Mouse (Mus musculus) T-helper 17 cell (primary cell): ENCODE measurements at regions not wholly inside any gene's neighbourhood (a gene's known extent, or its start where the extent isn't known, plus 50 kb on each side); places are given as distances from the start of the nearest gene placed in this dataset.

ENCODE experiments used
- in situ Hi-C, 2 experiments: fragments of 300-600 bp; cut with MboI, MseI; formaldehyde crosslinking; loops; 1 replicate in 1 of 2; 2 replicates in 1 of 2; pipeline ENCODE4 v1.15.1; 2025; ENCODE audit warnings: high pct_unique_total_duplicates in 2 of 2

DNA sequence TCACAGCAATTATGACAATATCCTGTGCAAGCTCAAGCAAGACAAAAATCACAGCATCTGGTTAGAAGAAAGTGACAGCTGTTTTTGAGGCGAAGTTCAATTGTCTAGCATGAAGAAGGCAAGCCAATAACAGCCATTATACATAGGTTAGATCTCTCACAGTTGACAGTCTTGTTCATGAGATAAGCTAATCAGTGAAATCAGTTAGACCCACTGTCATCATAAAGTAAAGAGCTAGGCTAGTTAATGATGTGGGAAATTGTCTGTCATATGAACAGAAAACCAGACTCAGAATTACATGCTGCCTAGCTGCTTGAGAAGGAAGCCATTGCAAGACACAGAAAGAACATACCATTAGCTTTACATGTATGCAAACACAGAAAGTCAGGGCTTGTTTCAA lies 470.2 kb upstream of the 5930422O12Rik start:
- in situ Hi-C loops, result no loop called here

DNA sequence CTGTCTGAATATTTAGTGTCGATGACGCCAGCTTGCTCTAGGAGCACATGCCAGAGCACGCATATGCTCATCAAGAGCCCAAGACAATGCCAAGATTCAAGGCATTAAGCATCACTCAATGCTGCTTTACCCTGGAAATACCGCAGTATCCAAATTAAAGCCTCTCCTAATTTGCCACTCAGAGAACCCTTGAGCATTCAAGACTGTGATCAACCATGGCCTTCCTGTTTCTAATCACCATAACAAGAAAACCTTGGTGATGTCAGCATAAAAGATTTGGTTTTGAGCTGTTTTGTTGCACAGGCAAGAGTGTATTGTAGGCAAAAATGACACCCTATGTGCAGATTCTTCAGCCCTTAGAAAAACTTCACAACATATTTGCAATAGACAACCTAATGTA lies 469.7 kb upstream of the 5930422O12Rik start:
- in situ Hi-C loops, result no loop called here

DNA sequence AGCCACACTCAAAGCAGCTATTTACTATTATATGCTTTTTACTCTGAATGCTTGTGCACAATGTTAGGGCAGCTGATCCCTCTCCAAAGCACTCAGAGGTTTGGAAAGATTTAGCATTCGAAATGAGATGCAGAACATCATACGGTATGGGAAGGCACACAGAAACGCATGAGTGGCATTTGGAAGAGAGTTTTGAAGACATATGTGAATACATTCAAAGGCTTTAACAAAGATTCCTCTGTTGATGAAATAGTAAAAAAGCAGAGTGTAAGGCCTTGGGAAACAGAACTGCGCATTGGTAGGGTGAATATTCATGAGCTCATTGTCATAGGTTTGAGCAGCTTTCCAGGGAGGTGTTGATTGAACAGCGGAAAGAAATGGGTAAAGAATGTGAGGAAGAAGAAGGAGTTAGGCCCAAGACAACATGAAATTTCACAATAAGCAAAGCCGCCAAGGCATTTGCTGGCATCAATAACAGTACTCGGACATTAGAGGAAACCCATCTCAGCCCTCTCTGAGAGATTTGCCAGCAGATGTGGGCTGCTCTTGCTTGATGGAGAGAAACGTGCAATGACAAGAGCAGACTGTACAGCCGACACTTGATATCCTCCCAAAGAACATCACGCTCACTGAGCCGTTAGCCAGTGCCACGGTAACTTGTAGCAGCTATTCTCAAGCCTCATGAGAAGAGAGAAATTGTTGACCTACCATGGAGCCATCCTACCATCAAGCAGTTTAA lies 469.0 kb upstream of the 5930422O12Rik start:
- in situ Hi-C loops, result no loop called here

GRCm38 (mm10) chr8:32990216-32990615 lies 438.3 kb upstream of the 5930422O12Rik start:
- in situ Hi-C loops, result no loop called here

DNA sequence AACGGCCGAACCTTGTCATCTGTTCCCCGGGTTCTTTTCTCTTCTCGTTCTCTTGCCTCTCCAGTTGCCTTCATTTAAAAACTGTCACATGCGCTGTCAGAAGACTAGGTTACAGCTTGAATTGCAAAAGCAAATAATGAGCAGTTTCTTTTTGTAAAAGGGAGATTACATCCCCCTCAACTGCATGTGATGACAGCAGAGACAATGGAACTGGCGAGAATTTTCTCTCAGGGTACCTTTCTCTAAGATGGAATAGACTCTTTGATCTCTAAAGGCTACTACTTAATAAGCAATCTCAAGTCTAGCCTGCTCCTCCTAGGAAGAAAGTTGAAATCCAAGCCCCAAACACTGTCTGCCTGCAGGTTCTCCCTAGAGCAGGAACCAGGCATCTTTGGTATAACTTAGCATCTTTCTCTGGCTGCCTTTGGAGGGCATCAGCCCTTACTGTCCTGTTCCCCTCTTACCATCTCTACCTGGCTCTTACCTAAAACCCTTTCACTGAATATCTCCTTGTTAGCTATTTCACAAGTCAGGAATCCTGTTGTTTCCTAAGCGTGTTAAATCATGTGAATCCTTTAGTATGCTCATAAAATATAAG lies 424.4 kb upstream of the 5930422O12Rik start:
- in situ Hi-C loops, result no loop called here

DNA sequence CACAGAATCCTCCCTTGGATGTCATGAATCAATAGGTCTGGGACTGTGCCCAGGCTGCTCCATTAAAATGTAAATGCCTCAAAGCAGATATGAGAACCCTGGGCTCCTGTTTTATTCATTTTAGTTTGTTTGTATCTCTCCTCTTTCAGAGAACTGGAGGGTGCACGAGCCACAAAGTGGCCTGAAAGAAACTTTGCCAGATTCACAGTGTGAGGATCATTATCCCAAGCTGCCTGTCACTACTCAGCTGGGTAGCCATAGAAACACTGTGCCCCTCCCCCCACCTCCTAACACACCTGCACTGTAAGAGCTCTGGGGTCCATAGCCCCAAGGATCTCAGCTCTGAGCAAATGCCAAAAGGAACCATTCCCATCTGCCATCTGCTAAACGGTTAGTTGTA lies 423.9 kb upstream of the 5930422O12Rik start:
- in situ Hi-C loops, result no loop called here

DNA sequence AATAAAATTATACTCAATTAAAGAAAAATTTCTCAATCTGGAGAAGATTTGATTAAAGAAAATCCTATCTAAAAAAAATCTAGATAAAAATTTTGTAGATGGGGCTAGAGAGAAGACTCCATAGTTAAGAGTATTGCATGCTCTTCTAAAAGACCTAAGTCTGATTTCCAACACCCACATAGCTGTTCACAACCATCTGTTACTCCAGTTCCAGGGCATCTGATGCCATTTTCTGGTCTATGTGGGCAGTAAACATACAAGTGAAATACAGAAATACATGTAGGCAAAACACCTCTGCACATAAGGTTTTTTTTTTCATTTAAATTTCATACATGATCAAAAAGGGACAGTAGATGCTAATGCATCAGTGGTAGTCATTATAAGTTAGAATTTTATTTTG lies 418.4 kb upstream of the 5930422O12Rik start:
- in situ Hi-C loops, result loop anchor here in 1 of 2 experiments (10.0 kb wide), 1 partner anchor 465 kb away; no protein-coding TSS in a partner anchor

DNA sequence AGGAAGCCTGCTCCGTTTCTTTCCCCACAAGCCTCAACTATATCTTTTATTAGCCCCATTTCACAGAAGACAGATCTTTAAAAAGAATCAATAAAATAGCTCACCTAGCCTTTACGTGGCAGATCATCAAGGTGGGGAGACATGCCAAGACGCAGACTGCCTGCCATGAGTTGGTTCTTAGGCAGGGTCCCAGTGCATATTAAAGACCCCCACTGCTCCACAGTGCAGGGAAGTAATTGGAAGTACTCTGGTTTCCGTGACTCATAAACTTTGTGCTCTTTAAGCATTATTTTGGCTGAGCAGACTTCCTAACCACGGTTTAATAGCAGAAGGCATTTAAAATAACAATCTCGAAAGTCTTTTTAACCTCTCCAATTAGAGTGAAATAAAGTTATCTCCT lies 415.7 kb upstream of the 5930422O12Rik start:
- in situ Hi-C loops, result loop anchor here in 1 of 2 experiments (10.0 kb wide), 1 partner anchor 462 kb away; no protein-coding TSS in a partner anchor

GRCm38 (mm10) chr8:33015861-33016260 lies 412.6 kb upstream of the 5930422O12Rik start:
- in situ Hi-C loops, result loop anchor here in 1 of 2 experiments (10.0 kb wide), 1 partner anchor 459 kb away; no protein-coding TSS in a partner anchor

DNA sequence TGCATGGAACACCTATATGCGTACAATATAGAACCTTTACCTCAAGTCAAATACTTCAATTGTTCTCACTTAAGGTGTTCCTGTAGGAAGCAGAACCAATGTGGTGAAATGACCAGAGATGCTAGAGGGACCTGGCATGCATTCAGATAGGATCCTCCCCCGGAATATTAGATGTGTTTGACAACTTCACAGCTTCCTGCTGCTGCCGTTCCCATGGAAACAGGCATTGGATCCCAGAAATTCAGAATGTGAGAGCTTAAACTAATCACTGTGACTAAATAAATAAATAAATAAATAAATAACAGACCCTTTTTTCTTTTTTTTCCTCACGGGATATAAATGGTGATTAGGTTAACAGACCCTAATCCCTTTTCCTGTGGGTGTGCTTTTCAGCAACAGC lies 401.5 kb upstream of the 5930422O12Rik start:
- in situ Hi-C loops, result no loop called here

GRCm38 (mm10) chr8:33029453-33029852 lies 399.1 kb upstream of the 5930422O12Rik start:
- in situ Hi-C loops, result no loop called here

GRCm38 (mm10) chr8:33052017-33052416 lies 376.5 kb upstream of the 5930422O12Rik start:
- in situ Hi-C loops, result no loop called here

DNA sequence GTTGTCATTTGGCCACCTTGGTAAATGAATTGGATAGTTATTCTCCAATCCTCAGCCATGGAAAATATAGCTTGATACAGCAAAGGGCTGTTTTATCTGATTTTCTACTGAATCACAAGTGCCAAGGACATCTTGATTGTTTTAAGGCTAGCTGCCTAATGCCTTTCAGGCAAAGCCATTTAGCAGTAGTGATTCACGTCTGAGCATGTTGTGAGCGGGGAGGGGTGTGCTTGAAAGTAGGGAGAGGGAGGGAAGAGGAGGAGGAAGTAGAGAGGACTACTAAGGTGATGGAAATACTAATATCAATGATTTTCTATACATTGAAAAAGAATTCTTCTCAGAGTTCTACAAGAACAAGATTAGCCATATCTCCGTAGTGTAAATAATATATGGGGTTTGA lies 362.9 kb upstream of the 5930422O12Rik start:
- in situ Hi-C loops, result no loop called here

GRCm38 (mm10) chr8:33066168-33066567 lies 362.3 kb upstream of the 5930422O12Rik start:
- in situ Hi-C loops, result no loop called here

DNA sequence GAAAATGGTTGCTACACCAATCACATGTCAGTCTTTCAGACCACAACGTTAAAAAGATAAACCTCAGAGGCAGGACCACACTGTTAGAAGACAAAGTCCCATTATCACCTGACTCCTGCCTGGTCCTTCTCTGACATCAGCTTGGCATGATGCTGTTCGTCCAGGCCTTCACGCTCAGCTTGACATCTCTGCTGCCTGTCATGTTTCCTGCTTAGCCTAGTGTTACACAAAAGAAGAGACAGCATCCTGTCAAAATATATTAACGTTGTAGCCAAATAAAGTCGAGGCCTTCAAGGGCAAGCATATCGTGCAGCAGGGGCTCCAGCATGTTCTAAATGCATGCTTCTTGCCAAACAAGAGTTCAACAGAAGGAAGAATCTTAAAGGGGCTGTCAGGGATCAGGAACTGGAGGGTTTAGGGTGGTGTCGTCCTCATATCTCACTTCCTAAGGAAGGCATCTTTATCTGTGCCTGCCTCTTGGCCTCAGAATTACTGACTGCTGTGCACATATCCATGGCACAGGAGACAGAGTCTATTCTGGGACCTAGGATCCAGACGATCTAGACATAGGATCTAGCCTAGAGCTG lies 361.0 kb upstream of the 5930422O12Rik start:
- in situ Hi-C loops, result no loop called here

GRCm38 (mm10) chr8:33068468-33068867 lies 360.0 kb upstream of the 5930422O12Rik start:
- in situ Hi-C loops, result no loop called here

- in situ Hi-C loops, result no loop called here
Measured at GRCm38 (mm10) chr8:33075186-33075585, 353.3 kb upstream of the 5930422O12Rik start.

- in situ Hi-C loops, result no loop called here
Measured at GRCm38 (mm10) chr8:33076253-33076652, 352.3 kb upstream of the 5930422O12Rik start.

GRCm38 (mm10) chr8:33078125-33078524 lies 350.4 kb upstream of the 5930422O12Rik start:
- in situ Hi-C loops, result no loop called here

GRCm38 (mm10) chr8:33079867-33080585 lies 348.5 kb upstream of the 5930422O12Rik start:
- in situ Hi-C loops, result no loop called here

- in situ Hi-C loops, result no loop called here
Measured at GRCm38 (mm10) chr8:33081941-33082340, 346.6 kb upstream of the 5930422O12Rik start.

DNA sequence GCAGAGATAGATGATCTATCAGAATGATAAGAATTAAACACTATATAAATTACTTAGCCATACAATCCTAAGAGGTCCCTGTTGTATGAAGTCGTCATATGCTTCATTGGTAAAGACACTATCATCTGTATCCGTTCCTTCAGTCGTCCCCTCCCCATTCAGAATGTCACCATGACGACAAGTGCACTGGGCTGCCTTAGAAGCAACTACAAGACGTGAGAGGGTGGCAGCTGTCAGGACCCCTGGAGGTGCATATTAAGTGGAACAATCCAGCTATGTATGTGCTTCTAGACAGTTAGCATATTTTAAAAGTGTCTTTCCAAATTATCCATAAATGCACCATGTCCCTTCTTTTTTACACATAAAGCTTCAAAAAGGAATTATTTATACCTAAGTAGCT lies 343.0 kb upstream of the 5930422O12Rik start:
- in situ Hi-C loops, result no loop called here
